Mouse (Mus musculus): ENCODE measurements around the gene C1qtnf1. TPM values are rescaled to one million over a fixed set of nuclear protein-coding genes. Genes with fewer than 3 reads are reported as not detected.

C1qtnf1 gene
- total RNA-seq, 2 experiments from 2014 or later = 25.0 to 33.4 TPM

- no peak for DNase-seq (ENCODE audit: low spot score in 2 of 2)
Measured at GRCm38 (mm10) chr11:118433398-118433868, 5.4 kb downstream of the C1qtnf1 start.

- DNase-seq (ENCODE audit: low spot score in 2 of 2) = no peak
Measured at GRCm38 (mm10) chr11:118434093-118434492, 6.1 kb downstream of the C1qtnf1 start.

GRCm38 (mm10) chr11:118436471-118436935 is 8.5 kb downstream of the C1qtnf1 start:
- DNase-seq (ENCODE audit: low spot score in 2 of 2) = no peak

GRCm38 (mm10) chr11:118438665-118439414 is 10.8 kb downstream of the C1qtnf1 start:
- no peak for DNase-seq (ENCODE audit: low spot score in 2 of 2)

DNA sequence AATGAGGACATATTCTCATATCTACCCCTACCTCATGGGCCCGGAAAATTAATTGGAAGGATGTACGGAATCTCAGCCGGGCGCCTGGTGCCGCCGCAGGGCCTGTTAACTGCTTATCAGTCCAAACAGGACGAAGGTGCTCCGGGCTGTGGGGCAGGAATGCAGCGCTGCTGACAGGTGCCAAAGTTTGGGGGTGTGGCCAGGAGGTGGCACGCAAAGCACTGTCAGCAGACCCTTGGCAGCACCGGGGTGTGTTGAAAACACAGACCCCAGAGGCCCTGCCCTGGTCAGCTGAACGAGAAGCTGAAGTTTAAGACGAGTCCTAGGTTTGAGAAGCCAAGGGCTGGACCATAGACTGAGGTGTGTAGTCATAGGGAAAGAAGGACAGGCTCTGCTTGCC is 14.7 kb downstream of the C1qtnf1 start:
- no peak for DNase-seq (ENCODE audit: low spot score in 2 of 2)

- peak; percentile 62 to 76 for DNase-seq (ENCODE audit: low spot score in 2 of 2)
Measured at GRCm38 (mm10) chr11:118443201-118443970, 15.4 kb downstream of the C1qtnf1 start.

GRCm38 (mm10) chr11:118445843-118446242 is 17.8 kb downstream of the C1qtnf1 start:
- no peak for DNase-seq (ENCODE audit: low spot score in 2 of 2)

- no peak for DNase-seq (ENCODE audit: low spot score in 2 of 2)
Measured at GRCm38 (mm10) chr11:118447346-118447745, 19.3 kb downstream of the C1qtnf1 start.

- DNase-seq (ENCODE audit: low spot score in 2 of 2) = no peak
Measured at GRCm38 (mm10) chr11:118448385-118448784, 20.4 kb downstream of the C1qtnf1 start.

- DNase-seq (ENCODE audit: low spot score in 2 of 2) = no peak
Measured at GRCm38 (mm10) chr11:118451211-118451610, 23.2 kb downstream of the C1qtnf1 start.

GRCm38 (mm10) chr11:118452955-118453354 is 25.0 kb downstream of the C1qtnf1 start:
- no peak for DNase-seq (ENCODE audit: low spot score in 2 of 2)

- DNase-seq (ENCODE audit: low spot score in 2 of 2) = no peak
Measured at GRCm38 (mm10) chr11:118453886-118454671, 26.1 kb downstream of the C1qtnf1 start.

GRCm38 (mm10) chr11:118455788-118456187 is 27.8 kb downstream of the C1qtnf1 start:
- no peak for DNase-seq (ENCODE audit: low spot score in 2 of 2)

GRCm38 (mm10) chr11:118456937-118457336 is 28.9 kb downstream of the C1qtnf1 start:
- DNase-seq (ENCODE audit: low spot score in 2 of 2) = no peak

- no peak for DNase-seq (ENCODE audit: low spot score in 2 of 2)
Measured at GRCm38 (mm10) chr11:118459051-118459450, 31.0 kb downstream of the C1qtnf1 start.

GRCm38 (mm10) chr11:118459536-118459935 is 31.5 kb downstream of the C1qtnf1 start:
- no peak for DNase-seq (ENCODE audit: low spot score in 2 of 2)

GRCm38 (mm10) chr11:118460280-118460679 is 32.3 kb downstream of the C1qtnf1 start:
- DNase-seq (ENCODE audit: low spot score in 2 of 2) = no peak

- DNase-seq (ENCODE audit: low spot score in 2 of 2) = no peak
Measured at GRCm38 (mm10) chr11:118467441-118468035, 39.5 kb downstream of the C1qtnf1 start.

DNA sequence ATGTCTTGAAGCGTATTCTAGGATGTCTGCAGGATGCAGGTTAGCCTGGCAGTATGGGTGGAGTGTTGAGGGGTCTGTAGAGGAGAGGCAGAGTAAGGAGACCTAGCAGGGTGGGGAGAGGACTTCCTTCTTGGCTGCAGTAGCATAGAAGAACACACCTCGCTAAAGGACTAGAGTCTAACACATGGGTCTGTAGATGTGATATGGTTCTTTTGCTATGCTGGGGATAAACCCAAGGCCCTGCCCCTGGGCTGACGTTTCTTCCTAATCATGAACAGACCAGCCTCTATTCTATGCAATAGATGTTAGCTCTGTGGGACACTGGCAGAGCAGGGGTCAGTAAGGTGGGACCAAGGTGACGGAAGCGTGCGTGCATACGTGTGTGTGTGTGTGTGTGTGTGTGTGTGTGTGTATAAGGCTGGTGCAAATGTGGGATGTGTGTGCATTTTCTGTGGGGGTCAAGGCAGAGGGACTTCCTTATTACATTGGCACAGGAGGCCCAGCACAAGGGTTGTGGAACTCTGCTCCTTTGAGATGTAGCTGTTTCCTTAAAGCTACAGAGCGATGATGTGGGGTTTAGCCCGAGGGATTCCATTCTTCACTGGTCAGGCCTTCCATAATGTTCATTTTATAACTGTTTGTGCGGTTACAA is 41.6 kb downstream of the C1qtnf1 start:
- no peak for DNase-seq (ENCODE audit: low spot score in 2 of 2)

GRCm38 (mm10) chr11:118470234-118470966 is 42.4 kb downstream of the C1qtnf1 start:
- DNase-seq (ENCODE audit: low spot score in 2 of 2) = no peak
